Mouse (Mus musculus) lung, adult 2 months (tissue): ENCODE results near the gene Abcf1. TPM values are rescaled to one million over a fixed set of nuclear protein-coding genes. Genes with fewer than 3 reads are reported as not detected.
"Not testable (repeated sequence)": the region's sequence is repeated elsewhere in the genome, so short reads cannot be mapped to it uniquely, and the experiment has no call there.

Experiments
- DNase-seq: peaks from one replicate; pipeline ENCODE4 v3.0.0; 2022
- H3K4me1 ChIP-seq: fragments of 200-500 bp; 2 replicates; pipeline ENCODE4 v1.6.1; 2011; ENCODE audit warnings: low read length; ENCODE audit not compliant: control insufficient read depth, insufficient read depth
- H3K4me3 ChIP-seq: fragments of 200-500 bp; replicated peaks from 2 replicates; pipeline ENCODE3; 2011; ENCODE audit warnings: low read depth, mild to moderate bottlenecking, control low read depth, low read length; ENCODE audit errors: extremely low read depth
- CTCF ChIP-seq: fragments of 200-500 bp; IDR thresholded peaks from 2 replicates; pipeline ENCODE4 v1.5.1; 2011; ENCODE audit warnings: mild to moderate bottlenecking, low read length, control low read depth; ENCODE audit not compliant: insufficient read depth
- POLR2A ChIP-seq: fragments of 200-500 bp; IDR thresholded peaks from 2 replicates; pipeline ENCODE4 v1.6.1; 2011; ENCODE audit warnings: low read depth, mild to moderate bottlenecking, control low read depth, low read length, borderline replicate concordance; ENCODE audit errors: extremely low read depth
- WGBS: fragments of 180-500 bp; shearing (Covaris S2); methylation state at CpG from one replicate; pipeline ENCODE4 v1.1.7; 2018; 5-methylcytosine and 5-hydroxymethylcytosine counted together
- polyA plus RNA-seq: library from polyadenylated mRNA; depleted of rRNA; stranded (reverse); fragments of >200 nt; gene quantifications from 2 replicates; pipeline ENCODE4 v1.2.3, GENCODE M21; 2012

Abcf1 gene
- polyA plus RNA-seq, 1 experiment = 60.6 TPM

DNA sequence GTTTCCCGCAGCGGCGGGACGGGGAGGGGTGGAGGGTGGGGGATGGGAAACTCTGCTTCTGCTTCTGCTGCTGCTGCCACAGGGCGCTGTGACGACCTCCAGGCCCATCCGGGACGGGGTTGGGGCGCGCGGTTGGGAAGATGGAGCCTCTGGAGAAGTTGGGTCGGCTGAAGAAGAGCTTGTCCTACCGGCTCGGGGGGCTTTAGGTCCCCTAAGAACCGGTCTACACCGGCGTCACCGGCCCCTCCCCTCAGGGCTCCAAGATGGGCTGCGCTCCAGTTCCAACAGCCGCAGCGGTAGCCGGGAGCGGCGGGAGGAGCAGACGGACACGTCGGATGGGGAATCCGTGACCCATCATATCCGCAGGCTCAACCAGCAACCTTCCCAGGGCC is 10.8 kb upstream of the Abcf1 start:
- WGBS = 1% methylated on average over 25 of the region's 29 CpGs
- peak; percentile 62 for DNase-seq
- Histone ChIP-seq H3K4me3 (peak overlapping the region; percentile 75), H3K4me1 (peaks cover 6% of the 10 kb centered on the region; the same call in 1 of the 2 replicates)
- TF ChIP-seq POLR2A = no peak
- TF ChIP-seq CTCF = no peak

DNA sequence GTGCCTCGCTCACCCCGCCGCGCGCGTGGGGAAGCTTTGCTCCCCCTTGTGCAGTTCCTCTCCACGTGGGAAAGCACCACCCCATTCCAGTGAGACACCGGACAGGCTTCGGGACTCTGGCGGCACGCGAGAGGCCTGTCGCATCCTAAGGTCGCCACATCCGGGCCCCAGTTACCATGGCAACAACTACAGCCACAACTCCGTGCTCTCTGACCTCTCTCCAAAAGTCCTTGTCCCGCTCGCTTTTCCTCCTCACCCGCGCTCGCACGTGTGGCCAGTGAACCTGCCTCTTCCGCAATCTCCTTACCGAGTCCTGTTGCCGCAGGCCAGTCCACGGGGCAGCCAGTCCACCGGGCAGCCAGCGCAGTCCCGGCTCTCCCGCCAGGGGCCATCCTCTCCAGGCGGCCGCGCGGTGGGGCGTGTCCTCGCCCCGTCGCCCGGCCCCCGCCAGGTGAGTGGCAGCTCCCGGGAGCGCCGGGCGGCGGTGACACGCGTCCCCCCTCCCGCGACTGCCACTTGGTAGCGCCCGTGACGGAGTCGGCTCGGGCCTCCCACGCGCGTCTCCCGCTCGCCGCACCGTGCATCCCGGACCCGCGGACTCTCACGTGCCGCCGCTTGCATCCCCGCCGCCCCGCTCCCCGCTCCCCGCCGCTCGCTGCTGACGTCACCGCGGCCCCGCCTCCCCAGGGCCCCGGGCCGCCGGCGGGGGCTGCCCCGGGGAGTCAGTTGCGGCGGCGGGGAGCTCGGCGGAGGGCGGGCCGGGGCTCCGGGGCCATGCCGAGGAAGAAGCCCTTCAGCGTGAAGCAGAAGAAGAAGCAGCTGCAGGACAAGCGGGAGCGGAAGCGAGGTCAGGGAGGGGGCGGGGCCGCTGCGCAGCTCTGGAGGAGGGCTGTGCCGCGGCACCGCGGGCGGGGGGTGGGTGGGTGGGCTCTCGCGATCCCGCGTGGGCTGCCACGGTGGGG is 10.1 kb upstream of the Abcf1 start, which contains the start of the genes Gnl1 and Prr3:
Gene Gnl1 (plus strand): TSS at position 451 of the 962 bp plus-strand sequence.
Gene Prr3 (minus strand): TSS at position 836 of the 962 bp plus-strand sequence.
- peak; percentile 91 for DNase-seq
- Histone ChIP-seq H3K4me3 (peak within 1 kb of the TSS; percentile 75), H3K4me1 (peaks cover 6% of the 10 kb centered on the region; the same call in 1 of the 2 replicates)
- WGBS = under 1% methylated on average over 106 of the region's 109 CpGs
- no peak for TF ChIP-seq CTCF
- 0 out of 2 replicates have a peak, but pooled peaks have one; percentile 7 for TF ChIP-seq POLR2A

DNA sequence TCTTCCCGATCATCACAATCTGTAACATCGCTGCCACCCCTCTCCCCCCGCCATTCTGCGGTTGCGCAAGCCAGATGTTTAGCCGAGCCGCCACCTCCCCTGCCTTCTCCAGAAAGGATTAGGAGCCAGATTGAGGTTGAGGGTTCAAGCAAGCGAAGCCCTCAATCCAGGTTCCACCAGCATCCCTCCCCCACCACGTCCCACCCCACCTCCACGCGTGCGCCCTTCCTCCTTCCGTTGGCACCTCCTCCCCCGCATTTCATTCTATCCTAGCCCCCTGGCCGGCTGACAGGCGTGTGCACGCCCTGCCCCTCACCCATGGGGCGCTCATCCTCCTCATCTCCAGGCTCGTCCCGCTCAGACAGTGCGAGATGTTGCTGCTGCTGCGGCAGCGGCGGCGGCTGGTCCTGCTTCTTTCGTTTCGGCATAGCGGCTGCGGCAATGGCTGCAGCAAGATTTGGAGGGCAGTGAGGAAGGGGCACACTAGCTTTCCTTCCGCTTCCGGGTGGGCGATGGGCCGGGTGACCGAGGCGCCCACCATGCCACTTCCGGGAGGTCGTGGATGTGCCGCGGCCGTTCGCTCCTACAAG is 9.3 kb upstream of the Abcf1 start:
- peak; percentile 14 for DNase-seq
- WGBS = under 1% methylated on average over 41 of the region's 41 CpGs
- peak; percentile 39; the same call in 1 of the 2 replicates for TF ChIP-seq POLR2A
- TF ChIP-seq CTCF = no peak
- Histone ChIP-seq H3K4me3 (peak overlapping the region; percentile 75), H3K4me1 (peaks cover 6% of the 10 kb centered on the region; the same call in 1 of the 2 replicates)

DNA sequence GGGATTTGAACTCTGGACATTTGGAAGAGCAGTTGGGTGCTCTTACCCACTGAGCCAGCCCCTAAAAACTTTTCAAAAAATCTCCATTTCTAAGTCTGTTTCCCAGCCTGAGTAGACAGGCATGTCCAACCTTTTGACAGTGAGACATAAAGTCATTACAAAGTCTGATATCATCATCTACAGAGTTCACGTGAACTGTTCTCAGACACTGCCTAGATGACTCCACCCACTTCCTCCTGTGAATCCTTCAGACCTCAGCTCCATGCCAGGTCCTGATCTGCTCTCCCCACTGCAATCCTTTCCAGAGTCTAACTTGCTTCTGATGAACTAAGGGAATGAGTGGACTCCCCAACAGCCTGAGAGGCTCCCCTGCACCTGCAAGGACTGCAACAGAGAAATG is 2.6 kb upstream of the Abcf1 start:
- TF ChIP-seq CTCF (no peak), POLR2A (no peak)
- DNase-seq = no peak
- 21% methylated on average over 1 of the region's 1 CpGs for WGBS
- H3K4me1 ChIP-seq = peaks cover 9% of the 10 kb centered on the region; the same call in 1 of the 2 replicates
- H3K4me3 ChIP-seq = no peak overlapping the region

DNA sequence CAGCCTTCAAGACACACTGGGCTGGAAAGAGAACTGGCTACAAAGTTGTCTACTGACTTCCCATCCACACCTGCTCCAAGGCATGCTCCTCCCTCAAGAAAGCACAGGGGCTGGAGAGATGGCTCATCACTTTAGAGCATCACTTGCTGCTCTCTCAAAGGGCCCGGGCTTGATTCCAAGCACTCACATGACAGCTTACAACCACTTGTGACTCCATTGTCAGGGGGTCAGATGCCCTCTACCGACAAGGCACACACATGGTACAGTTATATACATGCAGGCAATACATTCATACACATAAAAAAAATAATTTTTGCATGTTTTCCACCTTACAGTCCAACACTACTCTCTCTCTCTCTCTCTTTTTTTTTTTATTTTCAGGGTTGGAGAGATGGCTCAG is 1.9 kb downstream of the Abcf1 start:
- WGBS = 78% methylated on average over 2 of the region's 2 CpGs
- TF ChIP-seq POLR2A = no peak
- no peak for TF ChIP-seq CTCF
- no peak for DNase-seq
- no peak overlapping the region for H3K4me3 ChIP-seq
- H3K4me1 ChIP-seq = peaks cover 9% of the 10 kb centered on the region; the same call in 1 of the 2 replicates

DNA sequence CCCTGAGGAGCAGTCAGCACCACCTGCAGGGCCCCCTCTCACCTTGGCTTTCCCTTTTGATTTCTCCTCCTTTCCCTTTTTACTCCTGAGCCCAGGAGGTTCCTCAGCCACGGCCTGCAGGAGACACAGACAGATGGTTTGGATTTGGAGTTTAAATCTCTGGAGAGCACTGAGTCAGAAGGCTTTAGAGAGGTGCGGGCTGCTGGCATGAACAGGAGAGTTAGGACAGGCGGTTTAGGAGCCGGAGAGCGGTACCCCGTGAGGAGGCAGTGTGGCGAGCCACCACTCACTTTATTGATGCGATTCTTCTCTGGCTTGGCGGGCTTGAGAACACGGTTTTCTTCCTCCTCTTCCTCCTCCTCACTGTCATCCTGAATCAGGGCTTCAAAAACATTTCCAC is 6.3 kb downstream of the Abcf1 start:
- WGBS = 88% methylated on average over 10 of the region's 10 CpGs
- no peak for DNase-seq
- H3K4me3 ChIP-seq = no peak overlapping the region
- H3K4me1 ChIP-seq = 0 out of 2 replicates have a peak, but pooled peaks cover under 1% of the 10 kb centered on the region
- TF ChIP-seq POLR2A (no peak), CTCF (no peak)

DNA sequence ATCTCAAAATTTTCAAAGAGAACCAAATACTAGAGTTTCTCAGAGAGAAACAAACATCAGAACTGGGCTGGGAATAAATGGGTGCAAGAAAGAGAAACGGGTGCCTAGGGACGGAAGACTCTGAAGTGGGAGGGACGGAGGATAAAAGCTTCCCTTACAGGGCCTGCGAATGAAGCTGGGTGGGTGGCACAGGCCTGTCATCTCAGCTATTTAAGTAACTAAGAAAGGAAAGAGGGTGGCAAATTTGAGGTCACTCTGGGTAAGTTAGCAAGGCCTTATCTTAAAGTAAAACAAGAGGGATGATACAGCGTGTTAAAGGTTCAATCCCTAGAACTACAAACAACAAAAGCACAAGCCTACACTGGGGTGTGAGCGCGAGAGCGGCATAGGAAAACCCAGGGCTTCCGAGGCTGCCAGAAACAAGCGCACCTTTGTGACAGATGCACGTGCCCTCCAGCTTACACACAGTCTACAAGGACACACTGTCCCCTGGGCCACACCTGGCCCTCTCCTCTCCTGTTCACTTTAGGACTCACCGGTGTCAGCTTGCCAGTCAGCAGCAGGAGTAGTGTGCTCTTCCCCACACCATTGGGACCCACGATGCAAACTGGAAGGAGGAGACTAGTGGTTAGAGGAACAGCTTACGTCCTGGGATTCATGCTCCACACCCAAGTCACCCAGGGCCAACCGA is 10.9 kb downstream of the Abcf1 start:
- Histone ChIP-seq H3K4me3 (no peak overlapping the region), H3K4me1 (no peaks in the 10 kb centered on the region)
- 94% methylated on average over 15 of the region's 15 CpGs for WGBS
- DNase-seq = no peak
- TF ChIP-seq CTCF (no peak), POLR2A (no peak)

DNA sequence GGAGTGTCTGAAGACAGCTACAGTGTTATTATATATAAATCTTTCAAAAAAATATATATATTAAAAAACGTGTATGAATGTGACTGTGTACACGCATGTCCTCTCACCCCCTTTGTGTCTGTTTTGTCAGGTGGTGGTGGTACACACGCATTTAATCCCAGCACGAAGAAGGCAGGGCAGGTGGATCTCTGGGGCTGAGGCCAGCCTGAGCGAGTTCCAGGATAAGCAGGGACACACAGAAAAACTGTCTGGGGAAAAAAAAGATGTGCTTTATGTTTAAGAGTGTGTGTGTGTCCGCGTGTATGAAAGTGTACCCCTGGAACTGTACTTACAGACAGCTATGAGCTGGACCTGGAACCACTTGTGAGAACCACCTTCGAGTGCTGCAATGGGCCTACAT is 14.9 kb downstream of the Abcf1 start:
- TF ChIP-seq POLR2A (no peak), CTCF (no peak)
- DNase-seq = no peak
- 74% methylated on average over 8 of the region's 8 CpGs for WGBS
- no peaks in the 10 kb centered on the region for H3K4me1 ChIP-seq
- H3K4me3 ChIP-seq = no peak overlapping the region

DNA sequence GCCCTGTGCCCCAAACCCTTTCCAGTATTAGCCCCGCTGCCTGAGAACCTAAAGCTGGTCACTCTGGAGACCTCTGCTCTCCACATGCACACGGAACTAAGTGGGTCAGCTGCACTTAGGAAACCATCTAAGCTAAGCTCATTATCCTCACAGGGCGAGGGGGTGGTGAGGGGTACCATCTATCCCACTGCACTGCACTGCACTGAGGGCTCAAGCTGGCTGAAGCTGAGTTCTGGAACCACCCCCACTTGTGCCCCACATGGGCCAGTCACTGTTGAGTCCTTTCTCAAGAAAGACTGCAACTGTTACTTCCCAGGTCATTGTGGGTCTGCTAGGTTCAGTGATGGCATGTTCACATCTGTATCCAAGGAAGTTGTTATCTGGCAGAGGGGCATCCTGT is 17.0 kb downstream of the Abcf1 start:
- not testable (repeated sequence) for H3K4me3 ChIP-seq, H3K4me1 ChIP-seq, DNase-seq
- WGBS = 65% methylated on average over 3 of the region's 3 CpGs

DNA sequence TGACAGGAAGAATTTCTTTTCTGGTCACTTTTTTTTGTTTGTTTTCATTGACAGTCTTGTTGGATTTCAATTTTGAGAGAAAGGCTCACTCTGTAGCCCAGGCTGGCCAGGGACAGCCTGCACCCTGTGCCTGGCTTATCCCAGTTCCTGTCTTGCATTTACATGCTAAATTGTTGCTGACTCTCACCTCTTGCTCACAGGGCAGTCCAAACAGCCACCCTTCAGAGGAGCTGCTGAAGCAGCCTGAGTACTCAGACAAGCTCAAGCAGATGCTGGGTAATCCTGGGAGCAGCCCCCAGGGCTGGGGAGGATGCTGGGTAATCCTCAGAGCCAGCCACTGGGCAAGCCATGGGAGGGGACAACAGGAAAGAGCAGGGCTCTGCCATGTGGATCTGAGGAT is 18.6 kb downstream of the Abcf1 start:
- not testable (repeated sequence) for H3K4me3 ChIP-seq, H3K4me1 ChIP-seq, DNase-seq
